Mouse (Mus musculus) limb, embryonic 10.5 days (tissue): Measurements from ENCODE around the gene Kcnb1. TPM values are rescaled to one million over a fixed set of nuclear protein-coding genes. Genes with fewer than 3 reads are reported as not detected.

Source experiments
- DNase-seq: peaks from one replicate; pipeline ENCODE4 v3.0.0-alpha.2; 2017; ENCODE audit warnings: low spot score
- H3K27ac ChIP-seq: fragments of 300-500 bp; sonication (generic); 2 replicates; pipeline ENCODE4 v1.5.1; 2016; ENCODE audit warnings: mild to moderate bottlenecking
- H3K27me3 ChIP-seq: fragments of 300-500 bp; sonication (generic); 2 replicates; pipeline ENCODE4 v1.6.1; 2016; ENCODE audit warnings: low read depth, mild to moderate bottlenecking; ENCODE audit not compliant: poor library complexity, severe bottlenecking
- H3K36me3 ChIP-seq: fragments of 300-500 bp; sonication (generic); 2 replicates; pipeline ENCODE4 v1.6.1; 2016; ENCODE audit warnings: mild to moderate bottlenecking, moderate library complexity
- H3K4me1 ChIP-seq: fragments of 300-500 bp; sonication (generic); 2 replicates; pipeline ENCODE4 v1.6.1; 2016
- H3K4me3 ChIP-seq: fragments of 300-500 bp; sonication (generic); 2 replicates; pipeline ENCODE4 v1.5.1; 2016; ENCODE audit warnings: mild to moderate bottlenecking, moderate library complexity
- H3K9me3 ChIP-seq: fragments of 300-500 bp; sonication (generic); replicated peaks from 2 replicates; pipeline ENCODE4 v1.6.1; 2016; ENCODE audit warnings: mild to moderate bottlenecking
- WGBS: fragments of 180-500 bp; shearing (Covaris S2); methylation state at CpG from one replicate; pipeline ENCODE4 v1.1.7; 2016; 5-methylcytosine and 5-hydroxymethylcytosine counted together
- polyA plus RNA-seq: library from polyadenylated mRNA; unstranded; fragments of >200 nt; fragmentation: Nextera tagmentation; extraction: Ambion mirVana; gene quantifications from 2 replicates; pipeline ENCODE4 v1.2.1, GENCODE M21; 2016

Gene Kcnb1
- polyA plus RNA-seq, 1 experiment from 2014 or later, result 0.14 TPM

DNA sequence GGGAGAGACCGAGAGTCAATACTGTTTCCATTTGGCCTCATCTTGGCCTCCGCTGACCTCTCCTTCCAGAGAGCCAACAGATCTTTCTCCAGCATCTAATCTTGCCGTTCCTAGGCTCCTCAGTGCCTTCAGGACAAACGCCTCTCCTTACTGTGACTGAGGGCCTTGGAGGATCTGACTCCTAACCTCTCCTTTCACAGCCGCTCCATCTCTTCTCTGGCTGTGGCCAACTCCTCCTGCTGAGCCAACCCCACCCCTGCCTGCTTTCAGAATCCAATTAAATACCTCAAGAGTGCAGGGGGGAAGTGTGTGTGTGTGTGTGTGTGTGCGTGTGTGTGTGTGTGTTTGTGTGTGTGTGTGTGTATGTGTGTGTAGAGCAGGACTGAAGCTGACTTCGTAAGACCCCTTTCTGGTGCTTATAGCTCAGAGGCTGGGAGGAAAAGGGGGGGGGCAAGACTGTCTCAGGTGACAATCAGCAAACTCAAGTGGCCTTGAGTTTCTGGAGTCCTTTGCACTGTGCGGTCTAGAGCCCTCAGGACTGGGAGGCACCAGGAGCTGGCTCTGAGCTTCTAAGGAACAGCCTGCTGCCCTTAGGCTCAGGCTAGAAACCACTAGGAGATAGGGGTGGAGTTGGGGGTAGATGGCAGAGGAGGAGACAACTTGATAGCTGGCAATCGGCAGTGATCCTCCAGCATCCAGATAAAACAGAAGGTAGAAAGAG, 59.7 kb downstream of the Kcnb1 start:
- no peaks in the 10 kb centered on the region for H3K9me3 ChIP-seq
- H3K36me3 ChIP-seq, result no peaks in the 10 kb centered on the region
- 37% methylated on average over 9 of the region's 9 CpGs for WGBS
- H3K4me1 ChIP-seq, result peaks cover 31% of the 10 kb centered on the region
- DNase-seq, result peak; percentile 40
- peak overlapping the region; percentile 67 for H3K27ac ChIP-seq
- peaks cover 5% of the 10 kb centered on the region; the same call in 1 of the 2 replicates for H3K27me3 ChIP-seq
- H3K4me3 ChIP-seq, result peak overlapping the region; percentile 40

- H3K36me3 ChIP-seq, result no peaks in the 10 kb centered on the region
- peaks cover 5% of the 10 kb centered on the region; the same call in 1 of the 2 replicates for H3K27me3 ChIP-seq
- peak; percentile 56 for DNase-seq
- WGBS, result 11% methylated on average over 9 of the region's 9 CpGs
- H3K9me3 ChIP-seq, result no peaks in the 10 kb centered on the region
- peak overlapping the region; percentile 40 for H3K4me3 ChIP-seq
- H3K4me1 ChIP-seq, result peaks cover 31% of the 10 kb centered on the region
- peak overlapping the region; percentile 67 for H3K27ac ChIP-seq
These were observed 60.4 kb downstream of the Kcnb1 start for GRCm38 (mm10) chr2:167129608-167129955.

GRCm38 (mm10) chr2:167128699-167129607, 61.0 kb downstream of the Kcnb1 start:
- peak; percentile 56 for DNase-seq
- Histone ChIP-seq H3K4me3 (peak overlapping the region; percentile 40), H3K27me3 (peaks cover 5% of the 10 kb centered on the region; the same call in 1 of the 2 replicates), H3K36me3 (no peaks in the 10 kb centered on the region), H3K27ac (peak overlapping the region; percentile 67), H3K9me3 (no peaks in the 10 kb centered on the region), H3K4me1 (peaks cover 33% of the 10 kb centered on the region)
- 35% methylated on average over 20 of the region's 20 CpGs for WGBS

DNA sequence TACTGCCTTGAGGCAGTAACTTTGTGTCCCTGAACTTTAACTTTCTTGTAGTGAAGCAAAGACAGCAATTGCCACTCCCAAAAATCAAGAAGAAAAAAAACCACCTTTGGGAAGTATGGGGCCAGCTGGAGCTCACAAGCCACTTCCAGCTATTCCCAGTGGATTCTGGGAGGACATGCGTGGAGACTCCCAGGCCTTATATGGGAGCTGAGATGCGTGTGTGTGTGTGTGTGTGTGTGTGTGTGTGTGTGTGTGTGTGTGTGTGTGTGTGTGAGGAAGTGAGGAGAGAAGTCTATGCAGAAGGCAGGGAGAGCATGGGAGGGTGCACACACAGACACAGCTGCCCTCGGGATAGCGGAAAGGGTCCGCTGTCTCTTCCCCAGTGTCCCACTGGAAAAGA, 62.6 kb downstream of the Kcnb1 start:
- Histone ChIP-seq H3K27ac (no peak overlapping the region), H3K4me3 (no peak overlapping the region), H3K4me1 (peaks cover 36% of the 10 kb centered on the region), H3K27me3 (peaks cover 5% of the 10 kb centered on the region; the same call in 1 of the 2 replicates), H3K36me3 (no peaks in the 10 kb centered on the region), H3K9me3 (no peaks in the 10 kb centered on the region)
- 85% methylated on average over 5 of the region's 5 CpGs for WGBS
- no peak for DNase-seq

GRCm38 (mm10) chr2:167125781-167126180, 64.2 kb downstream of the Kcnb1 start:
- H3K27me3 ChIP-seq, result peaks cover 5% of the 10 kb centered on the region; the same call in 1 of the 2 replicates

GRCm38 (mm10) chr2:167123936-167124335, 66.0 kb downstream of the Kcnb1 start:
- Histone ChIP-seq H3K9me3 (no peaks in the 10 kb centered on the region), H3K4me1 (peaks cover 21% of the 10 kb centered on the region), H3K4me3 (no peak overlapping the region), H3K27me3 (peaks cover 5% of the 10 kb centered on the region; the same call in 1 of the 2 replicates), H3K27ac (no peak overlapping the region), H3K36me3 (no peaks in the 10 kb centered on the region)
- WGBS, result 57% methylated on average over 11 of the region's 11 CpGs
- DNase-seq, result no peak

More at GRCm38 (mm10) chr2:167125781-167126180, 64.2 kb downstream of the Kcnb1 start:
- H3K4me1 ChIP-seq, result peaks cover 32% of the 10 kb centered on the region
- H3K4me3 ChIP-seq, result no peak overlapping the region
- H3K36me3 ChIP-seq, result no peaks in the 10 kb centered on the region
- H3K9me3 ChIP-seq, result no peaks in the 10 kb centered on the region
- 72% methylated on average over 4 of the region's 4 CpGs for WGBS
- no peak for DNase-seq
- no peak overlapping the region for H3K27ac ChIP-seq

DNA sequence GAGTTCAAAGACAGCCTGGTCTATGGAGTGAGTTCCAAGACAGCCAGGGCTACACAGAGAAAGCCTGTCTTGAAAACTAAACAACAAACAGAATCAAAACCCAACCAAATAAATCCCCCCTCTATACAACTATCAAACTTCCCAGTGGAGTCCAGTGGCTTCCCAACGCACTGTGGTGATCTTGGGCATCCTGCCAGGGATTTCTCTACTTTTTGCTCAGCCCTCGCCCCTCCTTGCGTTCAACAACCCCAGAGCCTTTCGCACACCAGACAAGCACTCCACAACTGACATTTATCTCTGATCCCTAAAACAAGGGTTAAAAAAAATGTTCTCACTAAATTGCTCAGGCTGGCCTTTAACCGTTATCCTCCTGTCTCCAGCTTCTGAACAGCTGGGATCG, 67.2 kb downstream of the Kcnb1 start:
- DNase-seq, result no peak
- Histone ChIP-seq H3K27me3 (no peaks in the 10 kb centered on the region), H3K4me3 (no peak overlapping the region), H3K4me1 (peaks cover 16% of the 10 kb centered on the region), H3K27ac (no peak overlapping the region), H3K9me3 (no peaks in the 10 kb centered on the region), H3K36me3 (no peaks in the 10 kb centered on the region)
- WGBS, result 91% methylated on average over 6 of the region's 6 CpGs

GRCm38 (mm10) chr2:167121996-167122395, 68.0 kb downstream of the Kcnb1 start:
- DNase-seq, result no peak
- Histone ChIP-seq H3K36me3 (no peaks in the 10 kb centered on the region), H3K27ac (no peak overlapping the region), H3K4me1 (peaks cover 16% of the 10 kb centered on the region), H3K9me3 (no peaks in the 10 kb centered on the region), H3K4me3 (no peak overlapping the region), H3K27me3 (no peaks in the 10 kb centered on the region)
- 91% methylated on average over 7 of the region's 7 CpGs for WGBS

GRCm38 (mm10) chr2:167121228-167121627, 68.7 kb downstream of the Kcnb1 start:
- Histone ChIP-seq H3K36me3 (no peaks in the 10 kb centered on the region), H3K4me1 (peaks cover 16% of the 10 kb centered on the region), H3K27ac (peak overlapping the region; percentile 8; the same call in 1 of the 2 replicates), H3K27me3 (no peaks in the 10 kb centered on the region), H3K9me3 (no peaks in the 10 kb centered on the region), H3K4me3 (no peak overlapping the region)
- 71% methylated on average over 6 of the region's 6 CpGs for WGBS
- no peak for DNase-seq

- 83% methylated on average over 12 of the region's 12 CpGs for WGBS
- Histone ChIP-seq H3K36me3 (no peaks in the 10 kb centered on the region), H3K4me1 (peaks cover 23% of the 10 kb centered on the region), H3K4me3 (no peak overlapping the region), H3K27me3 (no peaks in the 10 kb centered on the region), H3K27ac (no peak overlapping the region), H3K9me3 (no peaks in the 10 kb centered on the region)
- no peak for DNase-seq
These were observed 69.6 kb downstream of the Kcnb1 start for GRCm38 (mm10) chr2:167120186-167120830.

- H3K36me3 ChIP-seq, result no peaks in the 10 kb centered on the region
- H3K4me3 ChIP-seq, result no peak overlapping the region
- 0 out of 2 replicates have a peak overlapping the region, but pooled peaks have one; percentile 30 for H3K27ac ChIP-seq
- 72% methylated on average over 10 of the region's 10 CpGs for WGBS
- 0 out of 2 replicates have a peak, but pooled peaks cover 7% of the 10 kb centered on the region for H3K27me3 ChIP-seq
- peaks cover 25% of the 10 kb centered on the region for H3K4me1 ChIP-seq
- H3K9me3 ChIP-seq, result no peaks in the 10 kb centered on the region
- DNase-seq, result no peak
These were observed 71.9 kb downstream of the Kcnb1 start for GRCm38 (mm10) chr2:167118046-167118445.

DNA sequence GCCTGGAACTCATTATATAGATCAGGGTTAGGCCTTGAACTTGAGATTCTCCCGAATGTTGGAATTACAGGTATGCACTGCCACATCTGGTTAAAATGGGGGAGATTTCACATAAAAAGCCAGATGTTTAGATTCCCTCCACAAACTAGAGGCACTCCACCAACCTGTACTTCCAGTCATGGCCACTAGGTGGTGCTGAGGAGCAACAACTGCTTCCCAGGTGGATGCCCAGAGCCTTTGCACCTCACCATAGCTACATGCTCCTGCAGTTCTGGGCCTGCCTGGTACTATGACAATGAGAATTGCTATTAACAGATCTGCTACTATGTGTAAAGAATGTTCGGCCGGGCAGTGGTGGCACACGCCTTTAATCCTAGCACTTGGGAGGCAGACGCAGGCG, 77.2 kb downstream of the Kcnb1 start:
- no peaks in the 10 kb centered on the region for H3K9me3 ChIP-seq

More for the DNA sequence above, 77.2 kb downstream of the Kcnb1 start:
- Histone ChIP-seq H3K36me3 (no peaks in the 10 kb centered on the region), H3K27me3 (0 out of 2 replicates have a peak, but pooled peaks cover 7% of the 10 kb centered on the region), H3K4me3 (no peak overlapping the region), H3K27ac (0 out of 2 replicates have a peak overlapping the region, but pooled peaks have one; percentile 64), H3K4me1 (peaks cover 30% of the 10 kb centered on the region)
- peak; percentile 94 for DNase-seq
- WGBS, result 49% methylated on average over 6 of the region's 6 CpGs
